Mouse (Mus musculus) kidney, adult 2 months (tissue): ENCODE results near the gene Mlxip. TPM values are rescaled to one million over a fixed set of nuclear protein-coding genes. Genes with fewer than 3 reads are reported as not detected.

Experiments used
- DNase-seq: peaks from one replicate; pipeline ENCODE4 v3.0.0; 2021
- H3K27ac ChIP-seq: fragments of 200-500 bp; 2 replicates; pipeline ENCODE4 v1.5.1; 2012; ENCODE audit warnings: low read depth, low read length, control low read depth, inconsistent platforms; ENCODE audit not compliant: insufficient read depth
- H3K27me3 ChIP-seq: fragments of 200-500 bp; replicated peaks from 2 replicates; pipeline ENCODE4 v1.6.1; 2012; ENCODE audit warnings: mild to moderate bottlenecking, moderate library complexity, low read length, inconsistent platforms; ENCODE audit not compliant: control insufficient read depth, insufficient read depth
- H3K36me3 ChIP-seq: fragments of 200-500 bp; 2 replicates; pipeline ENCODE4 v1.6.1; 2012; ENCODE audit warnings: mild to moderate bottlenecking, moderate library complexity, low read length, inconsistent platforms; ENCODE audit not compliant: control insufficient read depth, insufficient read depth
- H3K4me1 ChIP-seq: fragments of 200-500 bp; 2 replicates; pipeline ENCODE4 v1.6.1; 2011; ENCODE audit warnings: low read length; ENCODE audit not compliant: control insufficient read depth, insufficient read depth
- H3K4me3 ChIP-seq: fragments of 200-500 bp; 2 replicates; pipeline ENCODE4 v1.5.1; 2011; ENCODE audit warnings: mild to moderate bottlenecking, low read depth, low read length, control low read depth; ENCODE audit not compliant: insufficient read depth
- CTCF ChIP-seq: fragments of 200-500 bp; conservative IDR thresholded peaks from 2 replicates; pipeline ENCODE4 v1.5.1; 2011; ENCODE audit warnings: low read depth, mild to moderate bottlenecking, control low read depth, low read length, moderate library complexity, mixed read lengths; ENCODE audit not compliant: insufficient read depth, insufficient read length
- POLR2A ChIP-seq: fragments of 200-500 bp; IDR thresholded peaks from one replicate; pipeline ENCODE4 v1.6.1; 2011; ENCODE audit warnings: low read depth, low read length, control low read depth
- WGBS: fragments of 180-500 bp; shearing (Covaris S2); methylation state at CpG from one replicate; pipeline ENCODE4 v1.1.7; 2018; 5-methylcytosine and 5-hydroxymethylcytosine counted together
- polyA plus RNA-seq: library from polyadenylated mRNA; depleted of rRNA; stranded (reverse); fragments of >200 nt; gene quantifications from 2 replicates; pipeline ENCODE4 v1.2.3, GENCODE M21; 2012; rRNA removed

Mlxip gene
- polyA plus RNA-seq: 20.4 TPM in 2 replicates

GRCm38 (mm10) chr5:123394303-123394956, at the start of gene Mlxip:
Gene Mlxip, plus strand, starts transcription at chr5:123394798.
- TF ChIP-seq POLR2A (peak; percentile 43), CTCF (no peak)
- no peaks in the 10 kb centered on the region for H3K36me3 ChIP-seq
- no peaks in the 10 kb centered on the region for H3K27me3 ChIP-seq
- H3K4me3 ChIP-seq: peak within 1 kb of the TSS; percentile 95
- peak; percentile 98 for DNase-seq
- peaks cover 25% of the 10 kb centered on the region for H3K4me1 ChIP-seq
- WGBS: 1% methylated on average over 49 of the region's 50 CpGs
- peak within 1 kb of the TSS; percentile 62 for H3K27ac ChIP-seq

GRCm38 (mm10) chr5:123344963-123345852, 49.4 kb upstream of the Mlxip start:
- under 1% methylated on average over 76 of the region's 87 CpGs for WGBS
- TF ChIP-seq CTCF (no peak), POLR2A (no peak)
- H3K27me3 ChIP-seq: no peaks in the 10 kb centered on the region
- no peaks in the 10 kb centered on the region; the same call in 1 of the 2 replicates for H3K36me3 ChIP-seq
- peak overlapping the region; percentile 91 for H3K4me3 ChIP-seq
- DNase-seq: peak; percentile 78
- H3K4me1 ChIP-seq: peaks cover 17% of the 10 kb centered on the region
- H3K27ac ChIP-seq: peak overlapping the region; percentile 99

- no peaks in the 10 kb centered on the region; the same call in 1 of the 2 replicates for H3K36me3 ChIP-seq
- 8% methylated on average over 22 of the region's 22 CpGs for WGBS
- peak overlapping the region; percentile 91 for H3K4me3 ChIP-seq
- H3K27me3 ChIP-seq: no peaks in the 10 kb centered on the region
- DNase-seq: peak; percentile 93
- peak; percentile 30 for TF ChIP-seq POLR2A
- TF ChIP-seq CTCF: no peak
- H3K27ac ChIP-seq: peak overlapping the region; percentile 99
- peaks cover 23% of the 10 kb centered on the region for H3K4me1 ChIP-seq
Measured at GRCm38 (mm10) chr5:123345853-123346654, 48.5 kb upstream of the Mlxip start.

GRCm38 (mm10) chr5:123346701-123347270, 47.8 kb upstream of the Mlxip start:
- H3K27me3 ChIP-seq: no peaks in the 10 kb centered on the region
- peak overlapping the region; percentile 99 for H3K27ac ChIP-seq
- peaks cover 27% of the 10 kb centered on the region for H3K4me1 ChIP-seq
- peak; percentile 93 for DNase-seq
- H3K4me3 ChIP-seq: peak overlapping the region; percentile 26
- TF ChIP-seq CTCF (no peak), POLR2A (no peak)
- H3K36me3 ChIP-seq: no peaks in the 10 kb centered on the region; the same call in 1 of the 2 replicates
- WGBS: 38% methylated on average over 7 of the region's 7 CpGs

GRCm38 (mm10) chr5:123347985-123348384, 46.6 kb upstream of the Mlxip start:
- Histone ChIP-seq H3K4me1 (peaks cover 27% of the 10 kb centered on the region), H3K36me3 (no peaks in the 10 kb centered on the region; the same call in 1 of the 2 replicates), H3K27ac (peak overlapping the region; percentile 91), H3K27me3 (no peaks in the 10 kb centered on the region), H3K4me3 (no peak overlapping the region)
- TF ChIP-seq POLR2A (no peak), CTCF (no peak)
- 47% methylated on average over 2 of the region's 2 CpGs for WGBS
- peak; percentile 54 for DNase-seq

GRCm38 (mm10) chr5:123350386-123350785, 44.2 kb upstream of the Mlxip start:
- Histone ChIP-seq H3K27me3 (no peaks in the 10 kb centered on the region), H3K36me3 (no peaks in the 10 kb centered on the region; the same call in 1 of the 2 replicates), H3K4me3 (no peak overlapping the region), H3K4me1 (peaks cover 27% of the 10 kb centered on the region), H3K27ac (peak overlapping the region; percentile 3; the same call in 1 of the 2 replicates)
- 40% methylated on average over 10 of the region's 10 CpGs for WGBS
- TF ChIP-seq CTCF (no peak; the same call in 1 of the 2 replicates), POLR2A (no peak)
- DNase-seq: peak; percentile 63
